Mouse (Mus musculus) C2C12 (cell line): Measurements from ENCODE around the gene Gm17606.
A peak's percentile ranks its signal among the peaks of the same experiment; 100 is the strongest.

ENCODE experiments used
- CTCF ChIP-seq: IDR thresholded peaks from one replicate; pipeline ENCODE4 v1.5.1; 2011; ENCODE audit not compliant: control insufficient read depth, insufficient read depth, insufficient read length
- MAX ChIP-seq: IDR thresholded peaks from one replicate; pipeline ENCODE4 v1.6.1; 2011; ENCODE audit warnings: mild to moderate bottlenecking, control low read depth
- MYOG ChIP-seq: IDR thresholded peaks from one replicate; pipeline ENCODE4 v1.6.1; 2011; ENCODE audit not compliant: control insufficient read depth, insufficient read length; ENCODE audit errors: extremely low read depth

DNA sequence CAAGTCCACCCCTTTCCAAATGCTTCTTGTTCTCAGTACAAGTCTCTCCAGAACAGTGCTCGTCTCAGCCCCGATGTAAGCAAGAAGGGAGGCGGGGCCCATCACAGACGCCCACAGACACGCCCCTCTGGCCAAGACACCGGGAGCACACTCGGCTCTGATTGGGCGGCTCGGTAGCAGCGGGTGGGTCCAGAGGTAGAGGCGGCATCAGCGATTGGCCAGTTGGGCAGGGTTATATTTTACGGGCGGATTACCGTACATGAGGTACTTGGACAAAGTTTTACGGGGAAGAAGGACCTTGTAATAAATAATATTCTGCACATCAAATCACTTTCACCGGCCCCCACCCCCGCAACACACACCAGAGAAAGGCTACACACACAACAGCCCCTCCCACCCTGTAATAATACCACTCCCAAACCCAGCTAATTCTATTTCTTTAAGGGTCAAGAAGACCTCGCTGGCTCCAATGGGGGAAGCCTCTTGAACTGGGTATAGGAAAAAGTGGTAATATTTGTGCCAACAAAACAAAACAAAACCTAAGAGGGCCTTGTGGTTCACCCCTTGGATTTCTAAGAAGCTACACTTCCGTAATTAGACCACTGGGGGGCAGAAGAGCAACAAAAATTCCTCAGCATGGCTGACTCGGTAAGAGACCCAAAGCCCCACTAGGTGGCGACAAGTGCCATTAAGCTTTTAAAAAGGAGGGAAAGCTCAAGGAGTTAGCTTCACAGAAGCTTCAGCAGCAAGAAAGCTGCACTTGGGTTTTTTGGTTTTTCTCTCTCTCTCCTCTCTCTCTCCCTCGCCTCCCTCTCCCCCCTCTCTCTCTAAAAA is 10.1 kb downstream of the Gm17606 start:
- TF ChIP-seq CTCF = peak; percentile 68
- TF ChIP-seq MYOG = no peak
- peak; percentile 42 for TF ChIP-seq MAX
